Mouse (Mus musculus) heart, postnatal 4 days (tissue): ENCODE results near the gene Ahcyl1. TPM values are rescaled to one million over a fixed set of nuclear protein-coding genes. Genes with fewer than 3 reads are reported as not detected.
"Not testable (repeated sequence)": the region's sequence is repeated elsewhere in the genome, so short reads cannot be mapped to it uniquely, and the experiment has no call there.

Experiments
- DNase-seq: peaks from one replicate; pipeline ENCODE4 v3.0.0; 2021
- total RNA-seq, 2 experiments: library from RNA; stranded (reverse); gene quantifications; 2 replicates each; pipeline ENCODE4 v1.2.3; 2021

The Ahcyl1 gene
- 10 to 100 TPM; 92.0 to 95.7 TPM for total RNA-seq

DNA sequence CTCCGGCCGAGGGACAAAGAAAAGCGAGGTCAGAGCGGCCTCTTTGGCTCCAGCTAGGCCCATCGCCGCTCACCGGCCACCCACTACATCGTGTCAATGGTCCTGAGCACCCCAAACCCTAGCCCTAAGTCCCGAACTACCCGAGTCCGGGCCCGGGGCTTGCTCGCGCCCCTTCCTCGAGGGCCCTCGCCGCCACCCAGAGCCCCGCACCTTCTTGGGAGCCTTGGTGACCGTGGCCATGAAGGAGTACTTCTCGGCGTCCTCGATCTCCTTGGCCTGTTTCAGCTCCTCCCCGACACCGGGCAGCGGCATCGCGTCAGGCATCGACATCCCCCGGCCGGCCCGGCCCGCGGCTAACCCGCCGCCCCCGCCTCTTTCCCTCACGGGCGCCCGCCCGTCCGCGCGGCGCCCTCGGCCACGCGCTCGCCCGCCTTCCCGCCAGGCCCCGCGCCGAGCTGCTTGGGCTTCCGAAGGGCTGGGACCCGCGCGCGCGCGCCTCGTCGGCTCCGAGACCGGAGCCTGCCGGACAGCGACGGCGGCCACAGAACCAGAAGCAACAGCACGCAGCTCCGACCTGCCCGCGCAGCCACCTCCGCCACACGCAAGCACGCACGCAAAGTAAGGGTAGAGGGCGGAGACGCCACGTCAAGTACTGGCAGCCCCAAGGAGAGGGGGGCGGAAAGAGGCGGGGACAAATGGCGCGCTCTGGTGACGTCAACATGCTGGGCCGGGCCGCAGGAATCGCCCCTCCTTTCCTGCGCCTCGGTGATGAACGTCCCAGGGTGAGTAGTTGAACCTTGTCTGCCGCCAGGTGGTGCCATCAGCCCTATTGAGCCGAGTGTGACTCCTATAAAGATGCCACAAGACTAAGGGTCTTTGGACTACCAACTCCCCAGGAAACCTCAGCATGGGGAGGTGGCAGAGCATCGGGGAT, at the start of gene Ahcyl1:
Gene Ahcyl1, minus strand, starts transcription at position 613 of the 934 bp plus-strand sequence.
- peak; percentile 99 for DNase-seq

DNA sequence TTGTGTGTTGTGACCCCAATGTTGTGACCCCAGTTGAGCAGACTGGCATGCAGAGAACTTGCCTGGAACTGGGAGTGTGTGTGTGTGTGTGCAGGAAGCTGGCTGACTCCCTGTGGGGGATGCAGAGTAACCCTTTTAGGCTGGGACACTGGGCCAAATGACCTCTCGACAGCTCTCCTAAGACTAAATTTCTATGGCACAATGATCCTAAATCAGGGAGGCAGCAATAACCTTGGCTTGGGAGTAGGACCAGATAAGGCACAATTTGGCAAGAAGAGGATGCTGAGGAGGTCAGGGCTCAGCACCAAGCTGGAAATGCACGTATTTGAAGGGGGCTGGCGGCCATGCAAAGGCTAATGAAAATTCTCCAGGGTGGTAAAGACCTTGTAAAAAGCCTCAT, 49.7 kb upstream of the Ahcyl1 start:
- no peak for DNase-seq

DNA sequence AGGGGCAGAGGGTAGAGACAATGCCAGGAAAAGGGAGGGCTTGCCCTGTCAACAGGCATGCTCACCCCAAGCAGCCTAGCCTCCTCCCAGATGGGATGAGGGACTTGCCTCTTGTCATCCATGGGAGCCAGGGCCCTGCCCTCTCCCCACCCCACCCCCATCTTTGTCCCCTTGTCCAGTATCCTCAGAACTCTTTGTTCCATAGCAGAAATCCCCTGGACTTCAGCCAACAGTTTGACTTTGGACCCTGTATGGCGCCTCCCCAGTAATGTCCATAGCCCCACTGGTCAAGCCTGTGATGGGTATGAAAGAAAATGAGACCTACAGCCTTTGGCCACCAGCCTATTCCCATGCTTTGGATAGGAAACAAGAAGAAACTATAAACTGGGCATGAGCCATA, 47.3 kb upstream of the Ahcyl1 start:
- DNase-seq, result no peak

DNA sequence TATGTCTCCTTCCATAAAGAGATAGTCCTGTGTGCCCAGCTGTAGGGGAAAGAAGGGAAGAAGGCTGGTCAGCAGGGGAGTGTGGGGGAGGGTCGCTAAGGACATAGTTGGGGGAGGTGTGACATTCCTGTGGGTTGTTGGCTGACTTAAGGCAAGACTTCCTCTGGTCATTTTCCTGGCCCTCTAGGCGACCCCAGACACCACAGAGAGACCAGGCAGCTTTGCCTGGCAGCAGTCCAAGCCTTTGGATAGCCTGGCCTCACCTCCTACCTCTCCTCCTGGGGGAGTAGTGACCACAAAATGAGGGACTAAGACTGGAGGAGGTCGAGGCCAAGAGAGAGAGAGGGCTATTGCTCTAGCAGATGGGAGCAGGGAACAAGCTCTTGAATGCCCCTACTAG, 46.7 kb upstream of the Ahcyl1 start:
- peak; percentile 42 for DNase-seq

DNA sequence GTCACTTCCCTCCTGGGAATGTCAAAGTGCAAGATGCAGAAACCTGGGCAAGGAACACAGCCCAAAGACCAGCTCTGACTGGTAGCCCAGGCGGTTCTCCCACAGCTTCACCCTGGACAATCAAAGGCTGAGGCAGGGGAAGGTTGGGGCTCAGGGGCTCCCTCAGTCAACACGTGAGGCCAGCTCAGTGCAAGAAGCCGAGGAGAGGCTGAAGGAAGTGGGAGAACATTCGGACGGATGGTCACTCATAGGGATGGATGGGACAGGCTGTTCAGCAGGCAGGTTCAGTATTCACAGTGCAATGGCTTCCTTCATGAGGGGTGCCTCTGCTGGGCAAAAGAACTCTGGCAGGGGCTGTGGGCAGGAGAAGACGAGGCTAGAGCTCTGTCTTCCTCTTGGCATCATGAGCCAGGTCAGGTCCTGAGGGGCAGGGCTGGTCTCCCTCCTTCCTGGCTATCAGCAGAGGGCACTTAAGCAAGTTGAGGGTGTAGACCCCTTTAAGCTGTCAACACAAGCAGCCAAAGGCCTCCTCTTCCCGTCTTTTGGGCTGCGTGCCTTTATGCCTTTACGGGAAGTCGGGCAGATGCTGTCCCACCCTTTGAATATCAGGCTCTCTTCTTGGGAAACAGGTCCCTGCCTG, 45.8 kb upstream of the Ahcyl1 start:
- DNase-seq, result no peak

DNA sequence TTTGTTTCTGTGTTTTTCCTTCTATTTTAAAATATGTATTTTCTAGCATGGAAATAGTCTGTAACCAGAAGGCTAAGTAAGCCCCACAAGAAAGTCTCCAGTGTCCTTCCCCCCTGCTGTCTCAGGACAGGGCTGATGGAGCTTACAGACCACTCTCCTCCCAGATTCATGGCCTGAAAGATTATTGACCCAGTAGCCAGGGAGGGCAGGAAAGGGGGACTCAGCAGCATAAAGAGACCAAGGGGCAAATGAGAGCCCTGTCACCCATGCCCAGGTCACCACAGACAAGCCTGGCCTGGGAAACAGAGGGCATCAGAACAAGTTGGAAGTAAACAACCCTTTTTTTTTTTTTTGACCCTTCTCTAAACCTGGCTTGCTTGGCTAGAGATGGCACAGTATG, 45.0 kb upstream of the Ahcyl1 start:
- no peak for DNase-seq

DNA sequence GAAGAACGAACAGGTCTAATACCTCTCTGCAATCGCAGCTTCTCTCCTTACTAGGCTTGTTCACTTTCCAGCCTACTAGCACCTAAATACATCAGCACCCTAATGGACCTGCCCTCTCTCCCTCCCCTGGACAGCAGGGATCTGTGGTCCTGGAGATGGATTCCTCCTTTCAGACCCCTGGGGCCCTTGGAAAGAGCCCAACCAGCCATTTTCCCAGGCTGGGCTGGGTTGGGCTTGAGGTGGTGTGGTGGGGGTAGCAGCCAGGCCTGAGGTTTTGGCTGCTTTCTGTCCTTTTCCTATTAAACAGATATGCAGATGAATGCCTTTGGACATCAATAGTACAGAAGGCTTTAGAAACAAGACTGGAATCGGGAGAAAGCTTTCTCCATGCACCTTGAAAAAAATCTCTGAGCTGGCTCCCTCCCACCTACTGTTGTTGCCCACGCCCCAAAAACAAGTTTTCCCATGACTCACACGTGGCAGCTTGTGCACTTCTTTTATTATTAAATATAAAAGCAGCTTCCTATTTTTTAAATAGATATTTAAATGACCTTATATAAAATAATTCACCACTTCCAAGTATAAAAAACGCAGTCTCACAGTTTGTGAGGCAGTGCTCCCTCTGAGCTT, 44.3 kb upstream of the Ahcyl1 start:
- peak; percentile 92 for DNase-seq

DNA sequence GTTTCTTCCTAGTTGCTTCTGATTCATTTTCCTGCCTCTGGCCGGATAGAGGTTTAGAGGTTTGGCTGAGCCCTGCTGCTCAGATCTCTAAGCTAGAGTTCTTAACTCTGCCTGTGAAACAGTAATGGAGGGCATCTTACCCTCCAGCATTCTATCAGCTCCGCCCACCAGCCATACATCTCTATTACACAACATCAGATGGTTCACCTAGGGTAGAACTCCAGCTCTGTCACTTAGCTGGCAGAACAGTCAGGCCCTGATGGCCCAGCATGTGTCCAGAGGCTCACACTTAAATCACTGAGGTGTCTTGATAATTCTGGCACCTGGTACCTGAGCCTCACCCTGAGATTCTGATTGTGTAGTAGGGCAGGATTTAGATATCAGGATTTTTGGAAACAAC, 43.6 kb upstream of the Ahcyl1 start:
- DNase-seq, result no peak

DNA sequence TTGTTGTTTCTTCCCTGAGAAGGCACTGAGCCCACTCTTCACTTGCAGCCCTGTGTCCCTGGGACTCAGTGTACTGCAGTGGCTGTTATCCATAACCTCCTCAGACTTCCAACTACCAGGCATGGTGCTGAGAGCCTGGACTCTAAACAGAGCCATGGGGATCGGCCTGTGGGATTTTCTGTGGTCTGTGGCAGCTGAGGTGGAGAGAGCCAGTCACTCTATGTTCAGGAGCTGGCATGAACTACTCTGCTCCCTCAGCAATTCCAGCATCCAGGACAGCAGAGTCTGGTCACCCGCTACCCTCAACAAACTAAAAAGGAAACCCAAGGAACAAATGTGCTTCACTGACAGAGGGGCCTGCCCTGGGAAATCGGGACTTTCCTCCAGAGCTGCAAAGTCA, 43.1 kb upstream of the Ahcyl1 start:
- no peak for DNase-seq

DNA sequence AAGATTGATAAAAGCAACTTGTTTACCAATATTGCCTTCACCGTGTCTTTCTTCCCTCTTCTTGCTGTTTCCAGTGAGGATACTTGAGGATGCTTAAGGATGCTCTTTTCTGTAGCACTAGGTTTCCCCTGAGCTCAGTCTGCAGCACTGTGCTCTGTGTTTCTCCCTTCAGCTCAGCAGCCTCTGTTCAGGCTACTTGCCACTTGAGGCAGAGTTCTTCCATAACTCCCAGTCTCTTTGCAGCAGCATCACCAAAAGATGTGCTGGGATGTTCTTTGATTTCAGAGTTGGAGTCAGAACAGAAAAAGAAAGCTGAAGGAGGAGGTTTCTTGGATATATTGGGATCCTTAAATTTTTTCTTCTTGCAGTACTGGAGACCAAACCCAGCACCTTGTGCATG, 42.3 kb upstream of the Ahcyl1 start:
- DNase-seq, result no peak

DNA sequence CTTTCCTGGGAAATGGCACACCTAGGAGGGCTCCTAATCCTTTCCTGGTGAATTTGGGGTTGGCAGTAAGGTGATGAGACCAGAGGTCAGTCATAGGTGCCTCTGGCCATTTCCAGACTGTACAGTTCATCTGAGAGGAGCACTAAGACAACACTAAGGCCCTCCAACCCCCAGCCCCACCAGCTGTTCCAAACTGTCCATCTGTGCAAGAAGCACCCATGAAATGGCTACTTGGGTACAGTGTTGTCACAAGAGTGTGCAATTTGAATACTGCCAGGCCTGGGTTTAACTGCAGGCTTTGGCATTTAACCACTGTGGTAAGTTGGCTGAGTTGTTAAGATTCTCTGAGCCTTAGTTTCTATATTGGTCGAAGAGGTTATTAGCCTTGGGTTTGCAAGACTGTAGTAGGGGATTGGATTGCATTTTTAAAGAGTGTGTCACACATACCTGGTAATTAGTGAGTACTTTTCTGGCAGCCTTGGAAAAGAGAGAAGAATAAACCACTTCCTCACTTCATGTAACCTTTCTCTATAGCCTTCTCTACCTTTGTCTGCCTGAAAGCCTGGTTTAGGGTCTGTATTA, 41.3 kb upstream of the Ahcyl1 start:
- DNase-seq, result no peak

DNA sequence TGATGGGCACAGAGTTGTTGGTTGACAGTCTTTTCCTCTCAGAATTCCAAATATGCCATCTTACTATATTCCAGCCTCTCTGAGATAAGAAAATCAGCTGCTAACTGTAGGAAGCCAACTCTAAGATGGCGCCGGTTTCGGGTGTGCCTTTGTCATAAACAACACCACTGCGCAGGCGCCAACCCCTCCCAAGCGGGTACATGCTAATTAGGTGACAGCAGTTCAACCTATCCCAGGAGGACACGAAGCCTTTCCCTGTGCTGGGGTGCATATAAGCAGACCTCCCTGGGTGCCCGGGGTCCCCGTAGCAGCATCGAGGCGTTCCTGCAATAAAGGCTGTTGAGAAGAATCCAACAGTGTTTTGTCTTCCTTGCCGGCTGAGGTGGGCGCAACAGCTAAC, 39.3 kb upstream of the Ahcyl1 start:
- DNase-seq, result not testable (repeated sequence)

DNA sequence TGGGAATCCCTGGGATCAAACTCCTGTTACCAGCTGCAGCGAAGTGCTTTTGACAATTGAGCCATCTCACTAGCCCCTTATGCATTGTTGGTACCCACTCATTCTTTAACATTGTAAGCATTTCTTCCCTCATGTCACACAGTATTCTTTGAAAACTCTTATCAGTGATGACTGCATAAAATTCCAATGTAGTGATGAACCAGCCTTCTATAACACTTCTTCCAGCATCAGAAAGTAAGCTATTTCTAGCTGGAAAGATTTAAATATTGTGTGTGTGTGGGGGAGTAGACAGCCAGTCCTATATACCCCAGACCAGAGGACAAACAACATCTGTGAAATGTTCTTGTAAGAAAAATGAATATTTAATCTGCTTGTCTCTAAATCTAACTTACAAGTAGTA, 37.0 kb upstream of the Ahcyl1 start:
- no peak for DNase-seq

DNA sequence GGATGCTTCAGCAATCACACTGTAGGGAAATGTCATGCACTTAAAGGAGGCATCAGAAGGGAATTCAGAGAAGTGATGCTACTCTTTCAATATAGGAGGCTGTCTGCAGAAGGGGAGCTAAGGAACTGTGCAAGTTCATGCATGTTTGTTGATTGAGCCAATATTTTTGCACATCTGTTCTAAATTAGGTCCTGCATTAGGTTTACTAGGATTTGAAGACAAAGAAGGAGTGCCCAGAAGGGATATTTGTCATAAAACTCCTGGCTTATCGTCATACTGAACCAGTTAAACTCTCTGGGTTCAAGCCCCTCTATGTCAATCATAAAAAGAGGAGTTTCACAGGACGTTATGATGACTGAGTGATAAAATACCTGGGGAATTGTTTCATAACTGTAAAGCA, 33.9 kb upstream of the Ahcyl1 start:
- no peak for DNase-seq

DNA sequence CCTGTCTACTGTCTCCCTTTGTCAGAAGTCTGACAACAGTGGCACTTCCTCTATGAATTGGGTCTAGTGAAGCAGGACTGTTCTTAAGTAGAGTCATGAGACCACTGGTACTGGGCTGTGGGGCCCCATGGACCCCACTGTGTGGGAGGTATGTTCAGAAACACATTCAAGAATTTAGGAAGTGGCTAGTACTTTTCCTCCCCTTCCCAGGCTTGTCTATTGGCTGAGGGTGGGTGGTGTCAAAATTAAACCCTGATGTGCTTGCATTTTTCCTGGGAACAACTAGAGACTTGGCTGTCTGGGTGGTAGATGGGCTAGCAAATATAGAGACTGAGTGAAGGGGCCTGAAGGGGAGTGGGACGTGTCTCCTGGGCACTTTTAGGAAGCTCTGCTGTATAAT, 32.1 kb upstream of the Ahcyl1 start:
- no peak for DNase-seq

DNA sequence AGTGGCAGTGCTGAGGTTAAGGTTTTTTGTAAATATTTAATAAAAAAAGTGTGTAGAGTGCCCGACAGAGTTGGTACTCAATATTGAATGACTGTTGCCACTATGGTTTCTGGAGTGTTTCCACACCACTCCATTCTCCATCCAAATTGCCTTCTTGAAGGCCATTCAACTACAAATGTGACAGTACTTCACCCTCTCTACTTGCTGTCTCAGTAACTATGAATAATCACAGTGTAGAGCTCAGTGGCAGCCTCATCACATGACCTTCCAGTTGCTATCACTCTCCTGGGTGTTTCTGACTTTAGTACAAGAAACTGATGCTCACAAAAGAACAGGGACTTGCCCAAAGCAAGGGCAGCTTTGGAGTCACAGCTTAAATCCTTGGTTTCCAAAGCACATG, 19.6 kb upstream of the Ahcyl1 start:
- DNase-seq, result no peak

DNA sequence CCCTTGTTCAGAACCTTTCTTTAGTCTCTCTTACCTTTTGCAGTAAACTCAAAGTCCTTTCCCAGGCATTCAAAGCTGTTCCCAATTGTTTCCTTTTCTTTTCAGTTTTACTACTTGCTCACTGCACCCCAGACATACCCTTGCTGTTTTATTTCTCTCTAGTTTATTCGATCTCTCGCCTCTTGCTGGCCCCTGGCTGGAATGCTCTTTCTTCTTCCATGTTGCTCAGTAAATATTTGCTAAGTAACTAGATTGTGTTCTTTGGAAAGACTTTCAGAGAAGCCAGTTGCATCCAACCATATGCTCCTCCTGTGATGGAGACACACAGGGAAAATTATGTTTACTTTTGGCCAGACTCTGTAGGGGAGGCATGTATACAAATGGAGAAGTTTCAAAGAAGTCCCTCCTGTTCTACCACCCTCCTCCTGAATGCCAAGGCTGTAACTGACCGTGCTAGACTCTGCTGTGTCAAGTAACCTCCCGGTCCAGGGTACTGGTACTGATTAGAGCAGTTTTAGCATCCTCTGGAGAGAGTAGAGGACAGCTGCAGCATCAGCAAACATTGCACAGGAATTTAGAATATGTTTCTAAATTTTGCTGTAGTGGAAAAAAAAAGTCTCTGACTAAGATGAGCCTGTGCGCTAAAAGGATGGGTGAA, 18.0 kb upstream of the Ahcyl1 start:
- no peak for DNase-seq

DNA sequence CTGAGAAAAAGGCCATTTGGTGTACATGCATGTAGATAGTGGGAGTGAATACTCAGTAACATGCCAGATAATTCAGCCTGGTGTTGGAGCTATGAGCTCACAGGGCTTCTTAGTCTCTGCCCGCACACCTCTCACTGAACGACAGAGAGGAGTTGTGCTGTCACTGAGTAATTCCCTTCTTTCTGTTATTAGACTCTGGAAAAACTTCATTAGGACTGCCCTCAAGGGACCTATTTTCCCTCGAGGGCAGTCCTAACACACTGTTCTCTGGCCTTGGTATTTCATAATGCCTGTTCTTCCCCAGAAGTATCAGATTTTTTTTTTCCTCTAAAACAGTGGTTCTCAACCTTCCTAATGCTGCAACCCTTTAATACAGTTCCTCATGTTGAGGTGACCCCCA, 15.7 kb upstream of the Ahcyl1 start:
- DNase-seq, result no peak

DNA sequence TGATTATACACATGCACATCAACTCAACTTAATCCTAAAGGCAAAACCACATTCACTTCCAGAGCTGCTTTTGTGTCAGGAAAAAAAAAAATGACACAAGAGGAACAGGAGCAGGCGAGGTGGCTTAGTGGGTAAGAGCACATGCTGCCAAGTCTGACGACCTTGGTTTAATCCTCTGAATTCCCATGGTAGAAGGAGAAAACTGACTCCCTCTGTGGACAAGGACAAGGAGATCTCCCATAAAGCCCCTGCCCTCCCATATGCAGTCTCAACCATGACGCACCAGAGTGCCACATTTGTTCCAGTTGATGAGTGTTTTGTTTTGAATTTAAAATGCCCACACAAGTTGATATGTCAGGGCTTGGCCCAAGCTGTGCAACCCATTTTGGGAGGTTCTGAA, 12.8 kb upstream of the Ahcyl1 start:
- DNase-seq, result no peak

DNA sequence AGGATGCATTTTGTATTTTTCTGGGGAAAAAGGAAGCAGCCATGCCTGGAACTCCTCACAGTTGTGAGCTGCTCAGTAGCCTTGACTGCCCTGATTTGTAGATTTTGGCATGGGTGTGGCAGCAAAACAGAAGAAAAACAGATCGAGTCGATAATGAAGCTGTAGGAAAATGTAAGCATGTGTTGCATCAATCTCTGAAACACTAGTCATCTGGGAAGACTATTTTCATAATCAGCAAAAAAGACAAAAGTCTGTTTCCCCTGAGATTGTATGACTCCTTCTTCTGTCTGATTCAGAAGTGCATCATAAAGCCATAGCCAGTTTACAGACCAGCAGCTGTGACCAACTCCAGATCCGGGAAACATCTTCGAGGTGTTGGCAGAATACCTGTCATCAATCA, 10.9 kb upstream of the Ahcyl1 start:
- no peak for DNase-seq

DNA sequence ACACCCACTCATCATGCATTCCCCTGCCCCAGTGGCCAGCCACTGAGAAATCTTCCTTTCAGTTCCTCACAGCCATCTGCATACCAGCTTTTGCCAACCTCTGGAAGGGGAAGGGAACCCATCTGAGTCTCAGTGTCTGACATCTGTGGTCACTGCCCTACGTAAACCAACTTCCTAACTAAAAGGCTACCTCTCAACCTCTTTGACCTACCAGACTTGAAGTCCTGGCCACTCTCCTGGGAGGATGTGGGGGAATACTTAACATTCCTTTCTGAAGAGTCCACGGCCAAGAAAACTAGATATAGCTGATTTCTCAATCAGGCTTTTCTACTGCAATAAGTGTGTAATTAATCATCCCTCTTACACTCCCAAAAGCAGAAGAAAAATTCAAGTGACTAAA, 9.8 kb upstream of the Ahcyl1 start:
- DNase-seq, result no peak

DNA sequence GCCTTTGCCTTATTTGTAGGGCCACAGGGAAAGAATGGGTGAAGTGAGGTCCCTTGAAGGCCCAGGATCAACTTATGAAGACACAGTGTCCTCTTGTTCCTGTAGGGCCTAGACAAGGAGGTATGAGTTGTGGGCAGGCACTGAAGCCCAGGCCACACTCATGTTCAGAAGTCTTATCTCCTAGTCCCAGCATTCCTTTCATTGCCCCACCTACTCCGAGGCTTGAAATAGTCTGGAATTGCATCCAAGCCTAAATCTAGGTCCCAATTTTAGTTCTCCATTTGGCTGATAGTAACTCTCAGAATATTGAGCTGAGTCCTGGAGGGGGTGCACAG, 8.0 kb upstream of the Ahcyl1 start:
- DNase-seq, result peak; percentile 34
